Mouse (Mus musculus) thymus, postnatal 10 days (tissue): Measurements from ENCODE around the gene Paip2b.
"Not testable (repeated sequence)": the region's sequence is repeated elsewhere in the genome, so short reads cannot be mapped to it uniquely, and the experiment has no call there.

Source experiments
- DNase-seq, 2 experiments: peaks; one replicate each; pipeline ENCODE4 v3.0.0; 2021; ENCODE audit warnings: low spot score in 2 of 2

Paip2b gene

DNA sequence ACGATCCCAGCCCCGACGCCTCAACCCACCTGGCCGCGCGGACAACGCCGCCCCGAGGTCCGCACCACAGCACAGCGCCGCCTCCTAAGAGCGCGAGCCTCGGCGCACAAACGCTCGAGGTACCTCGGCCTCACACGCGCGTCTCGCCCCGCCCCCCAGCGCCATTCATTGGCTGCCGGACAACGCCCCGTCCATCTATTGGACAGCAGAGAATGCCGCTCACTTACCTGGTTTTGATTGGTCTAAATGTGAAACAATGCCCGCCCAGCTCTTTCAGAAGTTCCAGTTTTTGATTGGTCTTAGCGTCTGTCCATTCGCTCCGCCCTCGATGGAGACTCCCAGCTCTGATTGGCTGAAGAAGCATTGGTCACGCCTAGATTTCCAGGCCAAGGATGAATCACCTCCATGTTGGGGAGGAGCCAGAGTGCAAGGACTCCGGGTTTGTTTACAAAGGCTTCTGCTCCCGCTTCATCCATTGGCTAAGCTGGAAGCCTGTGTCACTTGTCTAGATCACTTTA, at the start of gene Paip2b:
TSS of gene Paip2b (minus strand) at position 136 of the 518 bp plus-strand sequence.
- DNase-seq, result peak; percentile 97 to 98

DNA sequence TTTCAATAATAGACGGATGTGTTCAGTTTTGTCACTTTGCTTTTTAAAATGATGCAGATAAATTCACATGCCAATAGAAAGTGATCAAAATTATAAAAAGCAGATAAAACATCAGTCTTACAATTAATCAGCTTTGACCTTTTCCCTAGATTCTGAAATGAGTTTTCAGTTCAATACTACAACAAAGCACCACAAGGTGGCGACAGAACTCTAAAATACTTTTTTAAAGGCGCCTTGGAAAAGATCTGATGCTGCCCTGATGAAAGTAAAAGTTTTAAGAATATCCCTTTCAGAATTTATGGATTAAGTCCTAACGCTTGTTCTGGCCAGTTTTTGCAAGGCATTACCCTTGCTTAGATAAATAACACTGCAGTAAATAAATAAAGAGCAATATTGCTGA, 48.3 kb upstream of the Paip2b start:
- DNase-seq, result peak in 1 of 2 experiments; percentile 45

DNA sequence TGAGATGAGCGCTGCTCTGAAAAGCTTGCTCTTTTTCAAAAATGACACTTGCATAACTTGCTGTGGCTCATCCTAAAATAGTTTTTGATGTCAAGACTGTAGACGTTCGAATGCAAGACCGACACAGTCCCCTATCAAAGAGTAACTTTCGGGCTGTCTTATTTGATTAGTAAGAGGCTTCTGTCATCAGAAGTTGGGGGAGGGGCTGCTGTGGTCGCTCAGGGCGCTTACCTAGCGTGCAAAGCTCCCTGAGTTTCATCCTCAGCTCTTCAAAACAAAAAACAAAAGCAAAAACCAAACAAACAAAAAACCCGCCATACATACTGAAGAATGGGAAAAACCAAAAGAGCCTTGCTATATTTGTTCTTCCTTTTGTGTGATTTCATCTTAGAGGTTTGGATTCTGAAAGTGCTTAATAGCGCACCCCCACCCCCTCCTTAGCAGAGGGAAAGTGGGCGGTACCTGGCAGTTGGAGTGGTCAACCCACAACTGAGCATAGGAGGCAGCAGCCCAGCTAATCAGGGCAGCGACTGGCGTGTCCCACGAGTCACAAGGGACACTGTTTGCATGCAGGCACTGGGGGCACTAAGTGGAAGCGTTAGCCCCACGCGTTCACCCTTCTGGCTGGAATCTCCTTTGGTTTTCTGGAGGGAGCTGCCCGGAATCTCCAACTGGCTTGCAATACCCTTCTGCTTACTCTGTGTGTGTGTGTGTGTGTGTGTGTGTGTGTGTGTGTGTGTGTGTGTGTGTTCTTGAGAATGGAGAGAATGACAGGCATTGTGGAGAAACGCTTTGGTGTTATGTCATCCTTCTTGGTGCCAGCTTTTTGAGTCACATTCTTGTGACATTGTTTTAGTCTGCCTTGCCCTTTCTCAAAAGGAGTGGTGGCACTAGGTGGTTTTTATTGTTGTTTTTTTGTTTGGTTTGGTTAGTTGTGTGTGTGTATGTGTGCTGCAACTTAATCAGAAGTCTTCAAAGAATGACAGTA, 36.4 kb upstream of the Paip2b start:
- DNase-seq, result peak; percentile 12 to 33

DNA sequence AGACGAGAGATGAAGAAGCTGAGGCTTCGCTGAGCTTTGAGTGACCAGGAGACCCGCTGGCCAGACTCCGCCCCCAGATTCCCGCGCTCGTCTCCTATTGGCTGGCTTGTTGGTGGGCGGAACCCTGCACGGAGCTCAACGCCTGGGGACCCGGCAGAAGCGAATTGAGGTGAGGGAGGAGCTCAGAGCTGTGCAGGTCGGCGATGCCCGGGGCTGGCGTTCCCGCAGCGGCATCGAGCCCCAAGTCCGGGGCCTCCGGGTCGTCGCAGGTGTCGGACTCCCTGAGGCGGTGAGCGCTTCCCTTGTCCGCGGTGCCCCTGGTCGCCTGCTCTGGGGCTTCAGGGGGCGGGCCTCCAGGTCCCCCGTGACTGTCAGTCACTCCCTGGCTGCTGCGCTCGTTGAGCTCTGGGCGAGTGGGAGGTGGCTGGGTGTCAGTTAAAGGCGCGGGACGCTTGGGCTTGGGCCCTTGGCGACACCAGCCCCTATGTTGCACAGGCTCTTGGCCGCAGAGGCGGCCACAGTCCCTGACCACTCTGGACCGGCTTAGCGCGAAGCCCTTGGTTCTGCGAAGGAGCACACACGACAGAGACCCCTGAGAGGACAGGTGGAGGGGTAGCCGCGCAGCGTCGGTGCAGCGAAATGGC, 35.5 kb upstream of the Paip2b start, which contains the start of gene Zfp638:
TSS of gene Zfp638 (plus strand) at position 156 of the 644 bp plus-strand sequence.
- peak; percentile 88 to 92 for DNase-seq

DNA sequence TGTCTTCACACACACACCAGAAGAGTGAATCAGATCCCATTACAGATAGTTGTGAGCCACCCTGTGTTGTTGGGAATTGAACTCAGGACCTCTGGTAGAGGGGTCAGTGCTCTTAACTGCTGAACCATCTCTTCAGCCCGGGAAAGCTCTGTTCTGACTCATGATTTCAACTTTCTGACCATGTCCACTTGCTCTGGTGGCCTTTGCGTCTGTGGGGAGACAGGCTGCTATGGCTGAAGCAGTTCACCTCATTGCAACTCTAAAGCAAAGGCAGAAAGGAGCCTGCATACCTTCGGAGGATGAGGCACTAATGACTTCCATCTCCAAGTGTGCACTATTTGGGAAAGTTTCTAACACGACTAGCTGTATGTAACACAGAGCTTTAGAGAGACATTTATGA, 34.9 kb upstream of the Paip2b start:
- DNase-seq, result no peak

DNA sequence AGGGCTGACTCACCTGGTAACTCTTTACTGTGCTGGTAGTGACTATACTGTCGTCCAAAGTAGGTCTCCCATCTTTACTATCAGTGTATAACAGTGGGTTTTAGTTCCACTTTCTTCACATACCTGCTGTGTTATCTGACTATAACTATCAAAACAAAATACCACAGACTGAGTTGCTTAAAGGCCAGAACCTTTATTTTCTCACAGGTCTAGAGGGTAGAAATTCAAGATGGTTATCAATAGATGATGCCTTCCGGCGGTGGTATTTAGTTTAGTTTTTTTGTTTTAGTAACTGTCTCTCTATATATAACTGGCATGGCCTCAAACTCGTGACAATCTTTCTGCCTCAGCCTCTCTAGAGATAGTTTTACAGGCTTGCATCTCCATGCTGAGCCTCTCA, 32.0 kb upstream of the Paip2b start:
- no peak for DNase-seq

DNA sequence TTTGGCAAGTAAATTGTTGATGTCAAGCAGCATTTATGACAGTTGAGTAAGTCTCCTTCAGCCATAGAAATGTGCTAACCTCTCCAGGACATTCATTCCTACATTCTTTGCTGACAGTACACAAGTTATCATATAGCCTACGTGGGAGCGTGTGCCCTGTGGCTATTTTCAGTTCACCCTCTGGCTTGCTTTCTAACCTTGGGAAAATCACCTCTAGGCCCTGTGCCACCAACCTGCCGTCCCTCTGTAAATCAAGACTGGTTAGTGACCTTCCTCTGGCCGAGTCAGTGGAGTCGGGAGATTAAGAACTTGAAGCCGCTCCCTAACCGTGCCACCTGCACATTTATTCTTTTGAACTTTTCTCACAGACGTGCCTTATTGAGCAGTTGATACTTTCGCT, 28.5 kb upstream of the Paip2b start:
- DNase-seq, result no peak

DNA sequence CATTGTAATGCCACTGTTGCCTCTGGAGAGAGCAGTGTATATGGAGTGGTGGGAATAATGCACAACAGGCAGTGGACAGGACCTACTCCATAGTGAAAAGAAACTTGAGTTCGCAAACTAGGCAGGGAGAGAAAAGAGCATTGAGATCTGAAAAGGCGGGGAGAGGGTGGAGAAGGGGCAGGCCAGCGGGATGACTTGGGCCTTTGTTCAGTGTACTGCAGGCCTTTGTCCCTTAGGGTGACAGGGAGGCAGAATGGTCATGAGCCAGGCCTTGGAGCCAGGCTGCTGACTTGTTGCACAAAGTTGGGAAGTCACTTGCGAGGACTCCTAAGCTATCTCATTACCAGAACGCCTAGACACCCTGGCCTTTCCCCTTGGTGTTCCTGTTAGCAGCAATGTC, 25.9 kb upstream of the Paip2b start:
- DNase-seq, result no peak

DNA sequence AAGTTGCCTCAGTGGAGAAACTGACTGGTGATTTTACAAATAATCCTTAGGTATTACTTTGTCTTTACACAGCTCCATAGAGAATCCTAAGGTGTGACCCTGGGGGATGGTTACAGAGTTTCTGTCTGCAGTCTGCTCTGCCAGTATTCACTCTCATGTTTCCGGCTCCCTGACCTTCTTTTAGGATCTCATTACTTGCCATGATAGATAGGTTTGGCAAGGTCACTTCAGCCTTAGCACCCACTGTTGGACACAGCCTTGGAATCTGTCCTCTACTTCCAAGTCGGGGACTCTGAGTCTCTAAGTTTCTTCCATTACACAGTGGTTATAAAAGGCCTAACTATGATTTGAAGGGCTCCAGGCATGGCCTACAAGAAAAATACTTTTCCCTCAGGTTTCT, 17.9 kb upstream of the Paip2b start:
- no peak for DNase-seq

DNA sequence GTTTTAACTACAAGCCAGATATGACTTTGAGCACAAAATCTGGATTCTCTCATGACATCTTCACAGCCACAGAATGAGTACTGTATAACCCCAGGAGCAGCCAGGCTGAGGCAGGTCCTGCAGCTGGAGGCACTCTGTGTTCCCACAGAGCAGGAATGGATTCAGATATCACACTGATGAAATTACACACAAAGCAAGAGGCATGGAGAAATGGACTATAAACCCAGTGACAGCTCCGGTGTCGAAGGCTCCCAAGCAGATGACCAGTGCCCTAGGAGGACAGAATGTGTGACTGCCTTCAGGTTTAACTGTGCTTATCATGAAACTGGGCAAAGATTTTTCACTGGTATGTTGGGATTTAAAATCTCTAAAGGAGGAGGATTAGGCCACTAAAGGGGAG, 14.6 kb upstream of the Paip2b start:
- no peak for DNase-seq

DNA sequence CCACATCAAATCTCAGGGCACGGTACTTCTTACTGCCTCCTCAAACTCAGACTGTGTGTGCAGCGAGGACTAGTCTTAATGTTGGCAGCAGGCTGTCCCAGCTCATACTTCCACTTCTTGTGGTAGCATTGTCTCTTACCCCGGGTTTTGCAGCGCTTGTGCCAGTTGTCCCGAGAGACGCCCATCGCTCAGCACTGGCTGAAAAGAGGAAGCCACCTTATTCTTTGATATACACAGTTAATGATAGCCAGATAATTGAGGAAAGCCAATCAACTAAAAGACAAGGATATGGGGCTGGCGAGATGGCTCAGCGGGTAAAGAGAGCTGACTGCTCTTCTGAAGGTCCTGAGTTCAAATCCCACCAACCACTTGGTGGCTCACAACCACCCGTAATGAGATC, 13.4 kb upstream of the Paip2b start:
- DNase-seq, result no peak

DNA sequence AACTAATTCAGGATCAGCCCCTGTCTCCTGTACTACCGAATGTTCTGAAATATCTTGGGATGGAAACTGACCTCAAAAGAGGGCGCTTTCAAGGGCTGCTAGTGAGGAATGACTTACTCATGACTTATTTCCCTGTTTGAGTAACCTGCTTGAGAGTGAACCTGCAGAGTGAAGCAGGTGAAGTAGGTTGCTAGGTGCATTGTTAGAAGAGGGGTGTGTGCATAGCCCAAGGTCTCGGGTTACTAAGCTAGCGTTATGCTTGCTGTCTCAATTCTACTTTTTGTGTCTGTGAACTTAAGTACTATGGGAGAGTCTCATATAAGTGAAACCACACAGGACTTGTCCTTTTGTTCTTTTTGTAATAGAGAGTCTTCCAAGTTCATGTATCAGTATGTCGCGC, 8.5 kb upstream of the Paip2b start:
- no peak for DNase-seq

DNA sequence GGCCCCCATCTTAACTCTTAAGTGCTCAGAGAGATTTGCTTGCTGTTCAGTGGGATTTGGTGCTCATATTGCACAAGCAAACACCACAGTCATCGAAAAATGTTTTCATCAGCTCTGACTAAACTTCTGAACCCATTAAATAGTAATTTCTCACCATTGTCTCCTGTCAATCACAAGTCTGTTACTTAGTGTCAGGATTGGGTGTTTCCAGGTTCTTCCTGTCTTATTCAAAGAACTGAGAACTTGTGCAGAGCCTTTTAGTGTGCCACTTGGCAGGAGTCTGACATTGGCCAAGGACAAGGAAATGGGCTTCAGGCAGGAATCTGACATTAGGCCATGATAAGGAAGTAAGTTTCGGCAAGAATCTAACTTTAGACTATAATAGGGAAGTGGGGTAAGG, 6.5 kb upstream of the Paip2b start:
- no peak for DNase-seq

DNA sequence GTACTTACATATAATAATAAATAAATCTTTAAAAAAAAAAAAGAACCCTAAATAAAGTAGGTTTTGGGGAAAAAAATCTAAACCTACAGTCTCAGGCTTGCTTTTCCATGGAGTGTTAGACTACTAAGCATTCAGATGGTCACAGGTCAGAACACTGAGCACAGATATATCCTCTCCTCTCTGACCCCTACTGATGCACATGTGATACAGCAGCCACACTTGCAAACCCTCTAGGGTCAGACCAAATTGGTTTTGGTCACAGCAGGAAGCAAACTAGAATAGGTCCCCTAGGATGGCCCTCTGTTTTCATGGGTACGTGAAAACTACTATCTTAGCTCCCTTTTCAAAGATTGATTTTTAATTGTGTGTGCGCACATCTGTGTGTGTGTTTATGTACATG, 5.3 kb upstream of the Paip2b start:
- DNase-seq, result no peak

DNA sequence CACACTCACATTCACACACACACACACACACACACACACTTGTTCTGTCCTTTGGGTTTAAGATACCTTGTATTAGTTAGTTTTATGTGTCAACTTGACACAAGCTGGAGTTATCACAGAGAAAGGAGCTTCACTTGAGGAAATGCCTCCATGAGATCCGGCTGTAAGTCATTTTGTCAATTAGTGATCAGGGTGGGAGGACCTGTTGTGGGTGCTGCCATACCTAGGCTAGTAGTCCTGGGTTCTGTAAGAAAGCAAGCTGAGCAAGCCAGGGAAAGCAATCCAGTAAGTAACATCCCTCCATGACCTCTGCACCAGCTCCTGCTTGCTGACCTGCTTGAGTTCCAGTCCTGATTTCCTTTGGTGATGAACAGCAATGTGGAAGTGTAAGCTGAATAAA, 852 bp upstream of the Paip2b start:
- not testable (repeated sequence) for DNase-seq

DNA sequence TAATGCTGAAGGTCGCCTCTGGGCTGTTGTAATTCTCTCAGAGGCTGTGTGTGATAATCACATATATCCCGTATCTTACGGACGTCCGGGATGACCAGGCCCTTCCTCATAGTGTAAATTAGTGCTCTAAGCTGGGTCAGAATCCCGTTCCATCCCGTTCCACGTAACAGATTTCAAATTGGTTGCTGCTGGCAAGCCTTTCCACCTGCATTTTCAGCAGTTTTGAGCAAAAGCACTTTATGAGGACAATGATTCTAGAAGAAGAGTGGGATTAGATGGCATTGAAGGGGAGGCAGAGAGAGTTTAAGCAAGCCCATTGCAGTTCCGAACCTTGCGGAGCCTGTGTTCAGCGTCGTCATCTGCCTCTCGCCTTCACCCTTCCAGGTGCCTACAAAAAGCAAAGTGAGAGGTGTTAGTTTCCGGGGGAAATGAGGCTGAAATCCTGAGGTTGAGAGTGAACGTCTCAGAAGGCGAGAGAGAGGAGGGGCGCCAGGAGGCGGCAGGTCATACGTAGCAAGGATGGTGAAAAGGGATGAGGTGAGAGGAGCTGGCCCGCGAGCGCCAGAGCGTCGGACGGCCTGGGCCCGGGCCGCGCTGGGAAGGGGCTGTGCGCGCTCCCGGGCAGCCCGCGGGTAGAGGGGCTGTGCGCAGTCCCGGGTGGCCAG, 468 bp downstream of the Paip2b start:
- peak; percentile 42 to 49 for DNase-seq

DNA sequence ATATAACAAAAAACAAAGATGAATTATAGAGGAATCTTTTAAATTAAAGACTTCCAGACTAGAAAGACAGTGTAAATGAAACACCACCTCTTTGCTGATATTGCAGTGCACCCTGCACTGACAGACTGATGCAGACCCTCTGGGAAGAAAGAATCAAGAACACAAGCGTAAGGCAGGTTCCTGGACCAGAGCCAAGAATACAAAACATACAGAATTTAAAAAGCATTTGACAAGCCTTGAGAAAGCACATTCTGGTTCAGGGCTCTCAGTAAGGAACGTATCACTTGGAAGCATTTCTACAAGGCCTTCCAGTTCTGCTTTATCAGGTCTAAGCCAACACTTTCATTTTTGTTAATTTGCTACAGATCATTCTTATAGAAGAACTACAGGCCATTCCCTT, 9.7 kb downstream of the Paip2b start:
- DNase-seq, result no peak

DNA sequence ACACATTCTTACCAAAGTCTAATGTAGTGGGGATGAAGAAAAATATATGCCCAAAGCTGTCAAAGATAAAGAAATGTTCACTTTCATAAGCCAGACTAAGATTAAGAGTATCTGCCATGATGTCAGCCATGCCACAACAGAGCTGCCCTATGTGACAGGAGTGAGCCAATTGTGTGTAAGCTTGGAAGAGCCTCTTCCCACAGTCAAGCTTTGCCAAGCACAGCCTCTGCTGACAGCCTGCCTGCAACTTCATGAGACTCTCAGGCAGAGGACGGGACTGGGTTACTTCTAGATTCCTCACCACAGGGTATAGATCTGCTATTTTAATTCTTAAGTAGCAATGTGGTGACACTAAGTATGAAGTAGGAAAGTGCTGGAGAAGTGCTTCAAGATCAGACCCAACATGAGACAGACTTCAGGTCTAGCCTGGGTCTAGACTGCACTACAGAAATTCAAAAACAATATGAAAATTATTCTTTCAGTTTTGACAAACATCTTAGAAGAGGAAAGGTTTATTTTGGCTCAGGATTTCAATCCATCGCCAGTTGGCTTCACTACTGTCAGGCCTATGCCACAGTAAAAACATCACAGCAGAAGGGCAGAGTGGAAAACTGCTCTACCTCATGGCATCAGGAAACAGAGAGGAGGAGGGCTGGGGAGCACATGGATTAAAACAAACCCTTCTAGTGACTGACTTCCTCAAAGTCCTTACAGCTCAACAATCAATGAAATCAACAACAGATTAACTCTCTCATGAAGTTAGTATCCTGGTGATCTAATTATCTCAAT, 10.6 kb downstream of the Paip2b start:
- DNase-seq, result no peak

DNA sequence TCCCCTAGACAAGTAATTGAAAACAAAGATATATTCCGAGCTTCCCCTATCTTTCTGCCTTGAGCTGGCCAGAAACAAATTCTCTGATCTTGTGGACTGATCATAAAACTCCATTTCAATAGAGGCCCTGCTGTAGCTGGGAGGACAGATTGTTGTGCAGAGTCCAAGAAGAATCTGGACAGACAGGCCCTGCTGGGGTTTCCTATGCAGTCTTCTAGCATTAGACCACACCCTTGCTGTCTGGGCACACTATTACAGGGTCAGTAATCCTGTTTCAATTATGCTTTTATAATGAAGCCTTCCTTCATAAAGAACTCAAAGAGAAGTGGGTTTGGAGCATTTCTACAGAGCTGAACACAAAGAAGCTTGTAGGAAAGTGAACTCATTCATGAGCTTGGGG, 12.5 kb downstream of the Paip2b start:
- no peak for DNase-seq

DNA sequence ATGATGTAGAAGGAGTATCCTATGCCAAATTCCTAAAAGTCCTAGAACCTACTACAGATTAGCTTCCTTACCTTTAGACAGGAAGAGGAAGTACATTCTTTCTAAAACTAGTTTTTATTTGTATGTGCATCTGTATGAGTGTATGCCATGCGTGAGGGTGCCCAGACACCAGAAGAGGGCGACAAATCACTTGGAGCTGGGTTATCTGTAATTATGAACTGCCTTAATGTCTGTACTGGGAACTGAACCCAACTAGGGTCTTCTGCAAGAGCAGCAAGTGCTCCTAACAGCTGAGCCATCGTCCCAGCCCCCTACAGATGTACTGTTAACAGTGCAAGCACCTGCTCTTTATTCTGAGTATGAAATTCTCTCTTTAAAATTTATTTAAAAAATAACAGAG, 15.7 kb downstream of the Paip2b start:
- no peak for DNase-seq

DNA sequence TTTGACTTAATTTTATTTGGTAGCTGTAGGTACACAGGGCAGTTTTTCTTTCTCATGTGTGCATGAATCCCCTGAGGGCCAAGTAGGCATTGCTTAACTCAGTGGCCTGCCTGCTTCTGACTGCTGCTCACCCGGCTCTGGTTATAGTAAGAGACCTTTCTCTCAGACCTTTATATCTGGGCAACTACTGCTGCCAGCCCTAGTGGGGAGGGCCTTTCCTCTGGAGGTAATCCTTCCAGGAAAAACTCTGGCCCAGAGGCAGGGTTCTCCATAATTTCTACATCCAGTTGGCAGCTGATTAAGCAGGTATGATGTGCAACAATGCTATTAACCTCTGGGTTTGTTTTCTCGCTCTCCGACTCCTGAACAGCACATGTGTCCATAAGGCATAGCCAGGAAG, 28.7 kb downstream of the Paip2b start:
- DNase-seq, result no peak
